Mouse (Mus musculus): Measurements from ENCODE around the gene Fgr.
"Not testable (repeated sequence)": the region's sequence is repeated elsewhere in the genome, so short reads cannot be mapped to it uniquely, and the experiment has no call there.

The Fgr gene

GRCm38 (mm10) chr4:132997469-132998237 is 23.8 kb downstream of the Fgr start:
- DNase-seq: no peak

- DNase-seq: no peak
These were observed 29.0 kb downstream of the Fgr start for GRCm38 (mm10) chr4:133002896-133003295.

- no peak for DNase-seq
These were observed 29.6 kb downstream of the Fgr start for GRCm38 (mm10) chr4:133003316-133004018.

- DNase-seq: no peak
These were observed 31.3 kb downstream of the Fgr start for GRCm38 (mm10) chr4:133005233-133005632.

GRCm38 (mm10) chr4:133005885-133006451 is 32.1 kb downstream of the Fgr start:
- not testable (repeated sequence) for DNase-seq

- DNase-seq: peak; percentile 81
These were observed 33.9 kb downstream of the Fgr start for GRCm38 (mm10) chr4:133007513-133008380.

- no peak for DNase-seq
These were observed 35.2 kb downstream of the Fgr start for GRCm38 (mm10) chr4:133009131-133009530.

GRCm38 (mm10) chr4:133009676-133010075 is 35.8 kb downstream of the Fgr start:
- no peak for DNase-seq

GRCm38 (mm10) chr4:133010611-133011010 is 36.7 kb downstream of the Fgr start:
- DNase-seq: no peak

GRCm38 (mm10) chr4:133011028-133011820 is 37.3 kb downstream of the Fgr start, which contains the start of gene Ahdc1:
Gene Ahdc1, plus strand, starts transcription at chr4:133011260.
- DNase-seq: peak; percentile 91

GRCm38 (mm10) chr4:133011821-133012775 is 38.2 kb downstream of the Fgr start:
- no peak for DNase-seq

GRCm38 (mm10) chr4:133012776-133013265 is 38.9 kb downstream of the Fgr start:
- DNase-seq: no peak

GRCm38 (mm10) chr4:133013266-133013891 is 39.5 kb downstream of the Fgr start:
- peak; percentile 83 for DNase-seq

GRCm38 (mm10) chr4:133014088-133014487 is 40.2 kb downstream of the Fgr start:
- no peak for DNase-seq

GRCm38 (mm10) chr4:133014896-133015709 is 41.2 kb downstream of the Fgr start:
- DNase-seq: no peak

GRCm38 (mm10) chr4:133015710-133016651 is 42.1 kb downstream of the Fgr start:
- no peak for DNase-seq

- no peak for DNase-seq
These were observed 43.0 kb downstream of the Fgr start for GRCm38 (mm10) chr4:133016677-133017415.
